Mouse (Mus musculus): ENCODE measurements at regions not wholly inside any gene's neighbourhood (a gene's known extent, or its start where the extent isn't known, plus 50 kb on each side); places are given as distances from the start of the nearest gene placed in this dataset.
A peak's percentile ranks its signal among the peaks of the same experiment; 100 is the strongest.

DNA sequence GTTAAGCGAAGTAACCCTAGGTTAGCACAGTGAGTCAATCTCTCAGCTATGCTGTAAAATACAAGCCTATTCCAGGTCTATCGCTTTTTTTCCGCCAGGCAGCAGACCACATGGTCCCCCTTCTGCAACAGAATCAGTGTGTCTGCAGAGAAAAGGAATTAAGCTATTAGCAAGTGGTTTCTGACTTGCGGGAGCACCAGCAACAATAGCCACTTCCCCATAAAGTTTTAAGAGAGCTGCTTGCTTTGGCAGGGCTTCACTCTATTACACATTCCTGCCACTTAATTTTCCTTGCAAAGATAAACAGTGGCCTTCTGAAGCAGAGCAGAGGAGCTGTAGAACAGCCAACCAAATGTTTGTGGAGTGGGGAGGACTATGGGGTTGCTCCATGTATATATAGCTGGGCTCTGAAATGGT, 59.8 kb upstream of the Osmr start:
- no peaks in the 10 kb centered on the region for H3K27me3 ChIP-seq (ENCODE audit: insufficient read depth, low read length)
- H3K4me2 ChIP-seq (ENCODE audit: low read length), result peak overlapping the region; percentile 36
- no peaks in the 10 kb centered on the region for H3K9me3 ChIP-seq (replicated peaks; ENCODE audit: low read length)
- H3K9ac ChIP-seq (ENCODE audit: low read depth, low read length), result no peak overlapping the region
- H3K4me3 ChIP-seq (replicated peaks; ENCODE audit: low read depth, low read length), result no peak overlapping the region
- peak overlapping the region; percentile 32; the same call in 1 of the 2 replicates for H3K27ac ChIP-seq
- H3K36me3 ChIP-seq (ENCODE audit: insufficient read depth, low read length), result no peaks in the 10 kb centered on the region
- ATAC-seq (replicated peaks; ENCODE audit: low FRiP score, low read depth) (peak; percentile 66), DNase-seq (ENCODE audit: low spot score) (peak; percentile 94)
- WGBS, result 15% methylated on average over 4 of the region's 4 CpGs
- no peaks in the 10 kb centered on the region for H3K4me1 ChIP-seq (replicated peaks; ENCODE audit: insufficient read depth, low read length)
- peak; percentile 49; the same call in 1 of the 2 replicates for TF ChIP-seq CTCF (IDR thresholded peaks at IDR 0.05; ENCODE audit: low read depth)

DNA sequence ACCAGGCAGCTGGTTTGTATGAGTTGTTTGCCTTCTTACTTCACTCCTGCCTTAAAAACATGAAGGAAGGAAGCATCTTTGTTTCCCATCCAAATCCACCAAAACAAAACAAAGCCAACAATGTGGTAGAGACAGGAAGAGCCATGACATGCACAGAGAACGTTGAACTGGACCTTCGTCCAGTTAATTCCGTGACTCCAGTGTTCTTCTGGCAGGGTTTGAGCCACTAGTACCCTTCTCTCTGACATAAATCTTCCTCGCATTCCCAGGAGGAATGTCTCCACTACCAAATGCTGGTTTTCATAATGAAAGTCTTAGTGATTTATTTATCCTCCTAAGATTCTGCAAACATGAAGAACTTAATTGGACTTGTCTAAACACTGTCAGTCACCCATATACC, 66.7 kb upstream of the Osmr start:
- WGBS, result 41% methylated on average over 4 of the region's 4 CpGs
- Histone ChIP-seq H3K4me3 (replicated peaks; ENCODE audit: low read depth, low read length) (no peak overlapping the region), H3K4me2 (ENCODE audit: low read length) (no peak overlapping the region), H3K9ac (ENCODE audit: low read depth, low read length) (no peak overlapping the region), H3K36me3 (ENCODE audit: insufficient read depth, low read length) (no peaks in the 10 kb centered on the region), H3K27ac (no peak overlapping the region), H3K4me1 (replicated peaks; ENCODE audit: insufficient read depth, low read length) (no peaks in the 10 kb centered on the region), H3K27me3 (ENCODE audit: insufficient read depth, low read length) (no peaks in the 10 kb centered on the region), H3K9me3 (replicated peaks; ENCODE audit: low read length) (no peaks in the 10 kb centered on the region)
- no peak for TF ChIP-seq CTCF (IDR thresholded peaks at IDR 0.05; ENCODE audit: low read depth)
- ATAC-seq (replicated peaks; ENCODE audit: low FRiP score, low read depth), result no peak
- peak; percentile 62 for DNase-seq (ENCODE audit: low spot score)

DNA sequence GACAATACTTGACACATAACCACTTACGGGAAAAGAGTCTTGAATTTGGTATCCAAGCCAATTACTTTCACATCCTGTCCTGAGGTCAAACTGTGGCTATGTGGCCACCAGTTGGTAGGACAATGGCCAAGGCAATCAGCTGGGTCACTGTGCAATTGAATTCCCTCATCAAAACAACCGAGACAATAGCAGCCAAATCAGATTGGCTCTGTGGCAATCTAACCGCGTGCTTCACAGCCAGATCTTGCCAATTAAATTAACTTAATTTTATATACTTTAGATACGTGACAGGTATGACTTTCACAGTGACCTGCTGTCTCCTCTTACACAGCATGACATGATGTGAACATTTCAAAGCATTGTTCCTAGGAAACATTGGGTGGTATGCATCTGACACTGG, 74.5 kb upstream of the Osmr start:
- ATAC-seq (replicated peaks; ENCODE audit: low FRiP score, low read depth), result no peak
- 69% methylated on average over 5 of the region's 5 CpGs for WGBS
- H3K9ac ChIP-seq (ENCODE audit: low read depth, low read length), result no peak overlapping the region

DNA sequence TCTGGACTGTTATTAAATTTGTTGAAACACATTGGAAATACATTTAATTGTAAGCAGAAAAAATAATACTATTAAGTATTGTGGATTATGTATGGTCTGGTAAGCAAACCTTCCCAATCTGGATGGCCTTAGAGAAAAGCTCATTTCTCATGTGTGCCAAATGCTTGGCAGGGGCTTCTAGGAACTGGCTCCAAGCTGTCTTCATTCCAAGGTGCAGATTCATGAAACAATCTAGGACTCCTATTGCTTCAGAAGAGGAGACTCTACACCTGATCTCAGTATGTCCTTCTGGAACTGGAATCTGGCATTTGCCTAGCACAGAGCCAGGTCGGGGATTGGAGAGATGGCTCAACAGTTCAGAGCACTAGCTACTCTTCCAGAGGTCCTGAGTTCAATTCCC, 74.9 kb upstream of the Osmr start:
- H3K27me3 ChIP-seq (ENCODE audit: insufficient read depth, low read length), result no peaks in the 10 kb centered on the region
- no peak overlapping the region for H3K4me3 ChIP-seq (replicated peaks; ENCODE audit: low read depth, low read length)
- no peaks in the 10 kb centered on the region for H3K36me3 ChIP-seq (ENCODE audit: insufficient read depth, low read length)
- no peak overlapping the region for H3K4me2 ChIP-seq (ENCODE audit: low read length)
- ATAC-seq (replicated peaks; ENCODE audit: low FRiP score, low read depth), result no peak
- no peaks in the 10 kb centered on the region for H3K4me1 ChIP-seq (replicated peaks; ENCODE audit: insufficient read depth, low read length)
- H3K9me3 ChIP-seq (replicated peaks; ENCODE audit: low read length), result no peaks in the 10 kb centered on the region
- TF ChIP-seq CTCF (IDR thresholded peaks at IDR 0.05; ENCODE audit: low read depth), result no peak
- no peak overlapping the region for H3K9ac ChIP-seq (ENCODE audit: low read depth, low read length)
- no peak overlapping the region for H3K27ac ChIP-seq
- 95% methylated on average over 1 of the region's 1 CpGs for WGBS
- DNase-seq (ENCODE audit: low spot score), result no peak

More for the DNA sequence above, 74.5 kb upstream of the Osmr start:
- no peaks in the 10 kb centered on the region for H3K36me3 ChIP-seq (ENCODE audit: insufficient read depth, low read length)
- H3K9me3 ChIP-seq (replicated peaks; ENCODE audit: low read length), result no peaks in the 10 kb centered on the region
- no peaks in the 10 kb centered on the region for H3K4me1 ChIP-seq (replicated peaks; ENCODE audit: insufficient read depth, low read length)
- DNase-seq (ENCODE audit: low spot score), result no peak
- no peaks in the 10 kb centered on the region for H3K27me3 ChIP-seq (ENCODE audit: insufficient read depth, low read length)
- no peak overlapping the region for H3K27ac ChIP-seq
- no peak for TF ChIP-seq CTCF (IDR thresholded peaks at IDR 0.05; ENCODE audit: low read depth)
- H3K4me2 ChIP-seq (ENCODE audit: low read length), result no peak overlapping the region
- H3K4me3 ChIP-seq (replicated peaks; ENCODE audit: low read depth, low read length), result no peak overlapping the region

DNA sequence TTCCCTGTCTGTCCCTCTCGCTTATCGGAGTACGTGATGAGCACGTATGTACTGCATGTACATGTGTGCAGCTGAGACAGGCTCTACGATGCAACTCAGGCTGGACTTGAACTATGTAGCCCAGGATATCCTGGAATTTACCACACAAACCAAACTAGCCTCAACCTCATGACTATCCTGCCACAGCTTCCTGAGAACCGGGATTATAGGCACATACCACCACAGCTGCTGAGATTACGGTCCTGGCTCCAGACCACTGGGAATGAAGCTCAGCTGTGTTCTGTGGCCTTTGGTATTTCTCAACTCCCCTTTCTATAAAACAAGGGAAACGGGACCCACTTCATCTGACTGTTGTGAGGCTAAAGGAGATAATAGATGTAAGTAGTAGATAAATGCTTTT, 75.7 kb upstream of the Osmr start:
- H3K36me3 ChIP-seq (ENCODE audit: insufficient read depth, low read length), result no peaks in the 10 kb centered on the region
- H3K4me2 ChIP-seq (ENCODE audit: low read length), result no peak overlapping the region
- H3K9ac ChIP-seq (ENCODE audit: low read depth, low read length), result no peak overlapping the region
- no peak for DNase-seq (ENCODE audit: low spot score)
- no peak overlapping the region for H3K27ac ChIP-seq
- no peak overlapping the region for H3K4me3 ChIP-seq (replicated peaks; ENCODE audit: low read depth, low read length)
- no peak for ATAC-seq (replicated peaks; ENCODE audit: low FRiP score, low read depth)
- H3K9me3 ChIP-seq (replicated peaks; ENCODE audit: low read length), result no peaks in the 10 kb centered on the region
- no peak for TF ChIP-seq CTCF (IDR thresholded peaks at IDR 0.05; ENCODE audit: low read depth)
- WGBS, result 88% methylated on average over 8 of the region's 8 CpGs
- no peaks in the 10 kb centered on the region for H3K27me3 ChIP-seq (ENCODE audit: insufficient read depth, low read length)
- H3K4me1 ChIP-seq (replicated peaks; ENCODE audit: insufficient read depth, low read length), result no peaks in the 10 kb centered on the region

DNA sequence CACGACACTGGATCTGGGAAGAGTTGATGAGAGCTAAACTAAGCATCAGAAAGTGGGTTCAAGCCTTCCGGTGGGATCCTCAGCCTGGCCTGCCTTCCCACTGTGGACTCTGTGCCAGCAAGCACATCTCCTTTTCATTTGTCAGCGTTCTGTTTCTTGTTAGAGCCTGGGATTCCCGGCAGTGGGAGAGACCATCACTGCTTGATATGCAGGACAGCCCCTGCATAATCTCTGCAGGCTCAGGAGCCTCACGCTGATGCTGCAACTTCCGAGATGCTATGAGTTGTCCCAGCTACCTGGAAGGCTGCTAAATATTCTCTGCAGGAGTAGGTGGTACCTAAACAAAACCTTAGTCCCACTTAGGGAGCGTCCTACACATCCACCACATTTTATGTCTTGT, 78.8 kb upstream of the Osmr start:
- H3K9ac ChIP-seq (ENCODE audit: low read depth, low read length), result no peak overlapping the region
- no peak for DNase-seq (ENCODE audit: low spot score)
- H3K9me3 ChIP-seq (replicated peaks; ENCODE audit: low read length), result no peaks in the 10 kb centered on the region
- H3K27ac ChIP-seq, result no peak overlapping the region
- H3K4me2 ChIP-seq (ENCODE audit: low read length), result no peak overlapping the region
- no peak overlapping the region for H3K4me3 ChIP-seq (replicated peaks; ENCODE audit: low read depth, low read length)
- ATAC-seq (replicated peaks; ENCODE audit: low FRiP score, low read depth), result no peak
- H3K4me1 ChIP-seq (replicated peaks; ENCODE audit: insufficient read depth, low read length), result no peaks in the 10 kb centered on the region
- no peaks in the 10 kb centered on the region for H3K36me3 ChIP-seq (ENCODE audit: insufficient read depth, low read length)
- no peaks in the 10 kb centered on the region for H3K27me3 ChIP-seq (ENCODE audit: insufficient read depth, low read length)
- TF ChIP-seq CTCF (IDR thresholded peaks at IDR 0.05; ENCODE audit: low read depth), result no peak
- WGBS, result 48% methylated on average over 7 of the region's 7 CpGs
